Mouse (Mus musculus): Measurements from ENCODE around the gene Tmem121b. TPM values are rescaled to one million over a fixed set of nuclear protein-coding genes. Genes with fewer than 3 reads are reported as not detected.

Tmem121b gene
- polyA plus RNA-seq, 1 experiment, result 40.5 TPM

- Histone ChIP-seq H3K4me3 (ENCODE audit: insufficient read depth, low read length) (no peak overlapping the region), H3K4me1 (ENCODE audit: control insufficient read depth, insufficient read depth, low read length) (peaks cover 4% of the 10 kb centered on the region; the same call in 1 of the 2 replicates), H3K27ac (ENCODE audit: insufficient read depth, low read length) (no peak overlapping the region)
- TF ChIP-seq CTCF (IDR thresholded peaks at IDR 0.05; ENCODE audit: extremely low read depth, insufficient read depth, low read length), result no peak
- no peak for TF ChIP-seq POLR2A (IDR thresholded peaks at IDR 0.05; ENCODE audit: extremely low read depth, insufficient read depth, low read length)
Observed at GRCm38 (mm10) chr6:120504051-120504450, 10.4 kb upstream of the Tmem121b start.

- no peaks in the 10 kb centered on the region for H3K4me1 ChIP-seq (ENCODE audit: control insufficient read depth, insufficient read depth, low read length)
- no peak overlapping the region for H3K27ac ChIP-seq (ENCODE audit: insufficient read depth, low read length)
- no peak overlapping the region for H3K4me3 ChIP-seq (ENCODE audit: insufficient read depth, low read length)
- TF ChIP-seq CTCF (IDR thresholded peaks at IDR 0.05; ENCODE audit: extremely low read depth, insufficient read depth, low read length) (no peak), POLR2A (IDR thresholded peaks at IDR 0.05; ENCODE audit: extremely low read depth, insufficient read depth, low read length) (no peak)
Observed at GRCm38 (mm10) chr6:120496544-120496943, 2.9 kb upstream of the Tmem121b start.

- TF ChIP-seq CTCF (IDR thresholded peaks at IDR 0.05; ENCODE audit: extremely low read depth, insufficient read depth, low read length) (no peak), POLR2A (IDR thresholded peaks at IDR 0.05; ENCODE audit: extremely low read depth, insufficient read depth, low read length) (no peak)
- Histone ChIP-seq H3K27ac (ENCODE audit: insufficient read depth, low read length) (peak overlapping the region; percentile 98), H3K4me3 (ENCODE audit: insufficient read depth, low read length) (peak overlapping the region; percentile 94), H3K4me1 (ENCODE audit: control insufficient read depth, insufficient read depth, low read length) (no peaks in the 10 kb centered on the region; the same call in 1 of the 2 replicates)
Observed at GRCm38 (mm10) chr6:120492499-120493373, 871 bp downstream of the Tmem121b start.

GRCm38 (mm10) chr6:120491862-120492498 is 1.6 kb downstream of the Tmem121b start:
- Histone ChIP-seq H3K27ac (ENCODE audit: insufficient read depth, low read length) (peak overlapping the region; percentile 98), H3K4me3 (ENCODE audit: insufficient read depth, low read length) (peak overlapping the region; percentile 94), H3K4me1 (ENCODE audit: control insufficient read depth, insufficient read depth, low read length) (no peaks in the 10 kb centered on the region; the same call in 1 of the 2 replicates)
- TF ChIP-seq POLR2A (IDR thresholded peaks at IDR 0.05; ENCODE audit: extremely low read depth, insufficient read depth, low read length), result no peak
- TF ChIP-seq CTCF (IDR thresholded peaks at IDR 0.05; ENCODE audit: extremely low read depth, insufficient read depth, low read length), result no peak

GRCm38 (mm10) chr6:120491064-120491463 is 2.5 kb downstream of the Tmem121b start:
- no peaks in the 10 kb centered on the region; the same call in 1 of the 2 replicates for H3K4me1 ChIP-seq (ENCODE audit: control insufficient read depth, insufficient read depth, low read length)
- TF ChIP-seq POLR2A (IDR thresholded peaks at IDR 0.05; ENCODE audit: extremely low read depth, insufficient read depth, low read length) (no peak), CTCF (IDR thresholded peaks at IDR 0.05; ENCODE audit: extremely low read depth, insufficient read depth, low read length) (no peak)
- peak overlapping the region; percentile 60; the same call in 1 of the 2 replicates for H3K27ac ChIP-seq (ENCODE audit: insufficient read depth, low read length)
- peak overlapping the region; percentile 94 for H3K4me3 ChIP-seq (ENCODE audit: insufficient read depth, low read length)

- TF ChIP-seq POLR2A (IDR thresholded peaks at IDR 0.05; ENCODE audit: extremely low read depth, insufficient read depth, low read length) (no peak), CTCF (IDR thresholded peaks at IDR 0.05; ENCODE audit: extremely low read depth, insufficient read depth, low read length) (no peak)
- no peaks in the 10 kb centered on the region; the same call in 1 of the 2 replicates for H3K4me1 ChIP-seq (ENCODE audit: control insufficient read depth, insufficient read depth, low read length)
- peak overlapping the region; percentile 94; the same call in 1 of the 2 replicates for H3K4me3 ChIP-seq (ENCODE audit: insufficient read depth, low read length)
- no peak overlapping the region for H3K27ac ChIP-seq (ENCODE audit: insufficient read depth, low read length)
Observed at GRCm38 (mm10) chr6:120489461-120489860, 4.1 kb downstream of the Tmem121b start.

- Histone ChIP-seq H3K27ac (ENCODE audit: insufficient read depth, low read length) (no peak overlapping the region), H3K4me3 (ENCODE audit: insufficient read depth, low read length) (no peak overlapping the region), H3K4me1 (ENCODE audit: control insufficient read depth, insufficient read depth, low read length) (no peaks in the 10 kb centered on the region; the same call in 1 of the 2 replicates)
- no peak for TF ChIP-seq POLR2A (IDR thresholded peaks at IDR 0.05; ENCODE audit: extremely low read depth, insufficient read depth, low read length)
- no peak for TF ChIP-seq CTCF (IDR thresholded peaks at IDR 0.05; ENCODE audit: extremely low read depth, insufficient read depth, low read length)
Observed at GRCm38 (mm10) chr6:120488647-120489046, 5.0 kb downstream of the Tmem121b start.

- TF ChIP-seq CTCF (IDR thresholded peaks at IDR 0.05; ENCODE audit: extremely low read depth, insufficient read depth, low read length) (no peak), POLR2A (IDR thresholded peaks at IDR 0.05; ENCODE audit: extremely low read depth, insufficient read depth, low read length) (no peak)
- Histone ChIP-seq H3K4me1 (ENCODE audit: control insufficient read depth, insufficient read depth, low read length) (peaks cover 3% of the 10 kb centered on the region), H3K4me3 (ENCODE audit: insufficient read depth, low read length) (no peak overlapping the region), H3K27ac (ENCODE audit: insufficient read depth, low read length) (no peak overlapping the region)
Observed at GRCm38 (mm10) chr6:120486051-120486510, 7.5 kb downstream of the Tmem121b start.

- Histone ChIP-seq H3K4me1 (ENCODE audit: control insufficient read depth, insufficient read depth, low read length) (peaks cover 7% of the 10 kb centered on the region), H3K27ac (ENCODE audit: insufficient read depth, low read length) (no peak overlapping the region), H3K4me3 (ENCODE audit: insufficient read depth, low read length) (no peak overlapping the region)
- TF ChIP-seq CTCF (IDR thresholded peaks at IDR 0.05; ENCODE audit: extremely low read depth, insufficient read depth, low read length) (no peak), POLR2A (IDR thresholded peaks at IDR 0.05; ENCODE audit: extremely low read depth, insufficient read depth, low read length) (no peak)
Observed at GRCm38 (mm10) chr6:120485038-120485437, 8.6 kb downstream of the Tmem121b start.

Data from cortical plate, adult 2 months (tissue).